Mouse (Mus musculus) midbrain, postnatal 0 days (tissue): ENCODE data around the gene Olfr16. TPM values are rescaled to one million over a fixed set of nuclear protein-coding genes. Genes with fewer than 3 reads are reported as not detected.

Source experiments
- ATAC-seq: fragments of 200-750 bp; cut with Nextera tagmentation; 2 replicates; pipeline ENCODE4 v1.8.0; 2017; ENCODE audit warnings: moderate number of reproducible peaks, mild to moderate bottlenecking, moderate TSS enrichment, moderate library complexity; ENCODE audit not compliant: low FRiP score
- DNase-seq: peaks from one replicate; pipeline ENCODE4 v3.0.0-alpha.2; 2015; ENCODE audit warnings: low spot score
- H3K27ac ChIP-seq: fragments of 300-500 bp; sonication (generic); 2 replicates; pipeline ENCODE4 v1.5.1; 2014; ENCODE audit warnings: low read depth, mild to moderate bottlenecking, low read length, mixed read lengths
- H3K27me3 ChIP-seq: fragments of 300-500 bp; sonication (generic); 2 replicates; pipeline ENCODE4 v1.6.1; 2014; ENCODE audit warnings: low read length, control low read depth, mixed read lengths; ENCODE audit not compliant: insufficient read depth
- H3K36me3 ChIP-seq: fragments of 300-500 bp; sonication (generic); 2 replicates; pipeline ENCODE4 v1.6.1; 2014; ENCODE audit warnings: low read length, control low read depth, mixed read lengths; ENCODE audit not compliant: insufficient read depth
- H3K4me1 ChIP-seq: fragments of 300-500 bp; sonication (generic); 2 replicates; pipeline ENCODE4 v1.6.1; 2014; ENCODE audit warnings: mild to moderate bottlenecking, control low read depth, antibody characterized with exemption, low read length, mixed read lengths; ENCODE audit not compliant: insufficient read depth
- H3K4me2 ChIP-seq: fragments of 300-500 bp; sonication (generic); 2 replicates; pipeline ENCODE4 v1.6.1; 2014; ENCODE audit warnings: low read depth, mild to moderate bottlenecking, low read length, mixed read lengths; ENCODE audit not compliant: poor library complexity, severe bottlenecking
- H3K4me3 ChIP-seq: fragments of 300-500 bp; sonication (generic); 2 replicates; pipeline ENCODE4 v1.5.1; 2014; ENCODE audit warnings: low read depth, mild to moderate bottlenecking, low read length, moderate library complexity
- H3K9ac ChIP-seq: fragments of 300-500 bp; sonication (generic); replicated peaks from 2 replicates; pipeline ENCODE4 v1.6.1; 2014; ENCODE audit warnings: mild to moderate bottlenecking, low read length, moderate library complexity, mixed read lengths; ENCODE audit not compliant: poor library complexity, severe bottlenecking
- H3K9me3 ChIP-seq: fragments of 300-500 bp; sonication (generic); 2 replicates; pipeline ENCODE4 v1.6.1; 2016; ENCODE audit warnings: low read length, control low read depth
- CTCF ChIP-seq: IDR thresholded peaks from 2 replicates; pipeline ENCODE4 v1.5.1; 2016; ENCODE audit warnings: antibody characterized with exemption, mild to moderate bottlenecking
- whole genome bisulfite sequencing: fragments of 180-500 bp; shearing (Covaris S2); extraction: QIAGEN DNeasy Blood & Tissue Kit; methylation state at CpG from one replicate; pipeline ENCODE4 v1.1.7; 2014; 5-methylcytosine and 5-hydroxymethylcytosine counted together
- polyA plus RNA-seq: library from polyadenylated mRNA; unstranded; fragments of >200 nt; fragmentation: Nextera tagmentation; extraction: Ambion mirVana; gene quantifications from 2 replicates; pipeline ENCODE4 v1.2.1, GENCODE M21; 2015
- total RNA-seq: library from RNA; depleted of rRNA; stranded (reverse); fragments of >200 nt; gene quantifications from 2 replicates; pipeline ENCODE4 v1.2.3, GENCODE M21; 2014; rRNA removed

Olfr16 gene
- total RNA-seq: not detected in 2 replicates
- polyA plus RNA-seq: not detected in 2 replicates

DNA sequence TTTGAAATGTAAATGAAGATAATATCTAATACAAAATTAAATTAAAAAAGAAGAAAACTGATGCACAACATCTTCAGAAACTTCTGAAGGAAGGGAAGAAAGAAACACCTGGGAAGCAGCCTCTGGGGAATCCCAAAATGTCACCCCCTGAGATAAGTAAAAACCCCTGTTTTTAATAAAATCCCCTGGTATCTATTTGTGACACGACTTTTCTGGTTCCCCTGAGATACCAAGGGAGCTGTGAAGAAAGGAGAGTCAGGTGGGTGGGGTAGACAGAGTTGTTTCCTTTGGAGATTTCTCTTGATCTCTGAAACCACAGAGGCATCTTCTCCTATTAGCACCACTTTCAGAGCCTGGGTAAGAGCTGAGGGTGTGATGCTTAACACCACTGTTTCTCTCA lies at the start of gene Olfr16:
Gene Olfr16, plus strand, starts transcription at position 250 of the 400 bp plus-strand sequence.
- WGBS: 42% methylated on average over 1 of the region's 1 CpGs
- Histone ChIP-seq H3K4me1 (no peaks in the 10 kb centered on the region), H3K27ac (no peak within 1 kb of the TSS), H3K4me3 (no peak within 1 kb of the TSS), H3K9ac (no peak within 1 kb of the TSS), H3K36me3 (no peaks in the 10 kb centered on the region), H3K9me3 (no peaks in the 10 kb centered on the region), H3K27me3 (no peaks in the 10 kb centered on the region), H3K4me2 (no peak within 1 kb of the TSS)
- no peak for TF ChIP-seq CTCF
- no peak for ATAC-seq
- no peak for DNase-seq

DNA sequence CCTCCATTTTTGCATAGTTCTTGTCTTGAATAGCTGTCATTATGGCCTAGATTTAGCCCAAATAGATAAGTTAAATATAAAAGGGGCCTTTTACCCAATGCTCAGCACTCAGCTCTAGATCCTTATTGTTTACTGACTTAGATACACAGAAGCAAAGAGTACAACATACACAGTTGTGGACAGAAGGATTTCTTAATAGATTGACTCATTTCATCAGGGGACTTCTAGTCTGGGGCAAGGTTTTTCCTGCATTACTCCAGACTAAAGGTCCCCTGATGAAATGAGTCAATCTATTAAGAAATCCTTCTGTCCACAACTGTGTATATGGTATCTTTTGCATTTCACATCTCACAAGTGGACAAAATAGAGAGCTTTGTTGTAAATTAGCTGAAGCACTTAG lies 46.9 kb upstream of the Olfr16 start:
- no peak overlapping the region for H3K27ac ChIP-seq
- no peaks in the 10 kb centered on the region for H3K36me3 ChIP-seq
- no peak overlapping the region for H3K4me2 ChIP-seq
- H3K9me3 ChIP-seq: no peaks in the 10 kb centered on the region
- no peak for ATAC-seq
- H3K9ac ChIP-seq: no peak overlapping the region
- H3K27me3 ChIP-seq: no peaks in the 10 kb centered on the region
- no peak for TF ChIP-seq CTCF
- DNase-seq: no peak
- no peaks in the 10 kb centered on the region for H3K4me1 ChIP-seq
- no peak overlapping the region for H3K4me3 ChIP-seq

DNA sequence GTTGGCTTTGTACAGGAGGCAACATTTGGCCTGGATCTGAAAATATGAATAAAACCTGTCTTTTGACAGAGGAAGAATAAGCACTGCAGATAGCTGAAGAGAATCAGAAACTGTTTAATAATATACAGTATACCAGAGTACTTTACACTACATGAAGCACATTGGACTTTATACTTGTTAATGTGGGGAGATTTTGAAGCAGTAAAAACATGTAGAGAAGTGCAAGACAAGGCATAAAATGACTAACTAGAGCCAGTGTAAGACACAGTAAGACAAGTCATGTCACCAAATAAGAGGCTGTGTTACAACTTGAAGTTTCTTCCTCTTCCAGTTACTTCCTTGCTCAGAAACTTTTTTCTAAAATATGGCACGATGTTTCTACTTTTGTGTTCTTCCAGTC lies 33.1 kb upstream of the Olfr16 start:
- H3K9me3 ChIP-seq: no peaks in the 10 kb centered on the region
- no peak for ATAC-seq
- no peak for TF ChIP-seq CTCF
- no peaks in the 10 kb centered on the region for H3K36me3 ChIP-seq
- WGBS: 91% methylated on average over 1 of the region's 1 CpGs
- H3K4me3 ChIP-seq: no peak overlapping the region
- DNase-seq: no peak
- H3K9ac ChIP-seq: no peak overlapping the region
- H3K27ac ChIP-seq: no peak overlapping the region
- H3K27me3 ChIP-seq: no peaks in the 10 kb centered on the region
- no peaks in the 10 kb centered on the region for H3K4me1 ChIP-seq
- H3K4me2 ChIP-seq: no peak overlapping the region

DNA sequence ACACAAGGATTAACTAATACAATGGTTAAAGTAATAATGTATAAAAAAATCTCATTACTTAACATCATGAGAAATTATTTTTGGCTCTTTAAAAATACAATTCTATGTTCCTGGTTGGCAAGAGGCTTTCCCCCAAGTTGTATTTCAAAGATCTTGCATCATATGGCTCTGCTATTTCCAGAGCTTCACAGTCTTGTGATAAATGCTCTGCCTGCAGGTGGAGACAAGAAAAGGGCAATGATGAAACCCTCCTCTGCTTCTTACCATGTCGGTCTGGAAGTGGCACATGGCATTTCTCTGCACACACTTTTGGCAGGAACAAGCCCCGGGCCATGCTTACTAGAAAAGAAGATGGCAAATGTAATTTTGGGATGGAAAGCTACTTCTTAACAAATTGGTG lies 31.8 kb upstream of the Olfr16 start:
- Histone ChIP-seq H3K27ac (no peak overlapping the region), H3K4me1 (no peaks in the 10 kb centered on the region), H3K36me3 (no peaks in the 10 kb centered on the region), H3K4me3 (no peak overlapping the region), H3K9me3 (no peaks in the 10 kb centered on the region), H3K4me2 (no peak overlapping the region), H3K9ac (no peak overlapping the region), H3K27me3 (no peaks in the 10 kb centered on the region)
- ATAC-seq (no peak), DNase-seq (no peak)
- TF ChIP-seq CTCF: no peak
- WGBS: 86% methylated on average over 2 of the region's 2 CpGs

DNA sequence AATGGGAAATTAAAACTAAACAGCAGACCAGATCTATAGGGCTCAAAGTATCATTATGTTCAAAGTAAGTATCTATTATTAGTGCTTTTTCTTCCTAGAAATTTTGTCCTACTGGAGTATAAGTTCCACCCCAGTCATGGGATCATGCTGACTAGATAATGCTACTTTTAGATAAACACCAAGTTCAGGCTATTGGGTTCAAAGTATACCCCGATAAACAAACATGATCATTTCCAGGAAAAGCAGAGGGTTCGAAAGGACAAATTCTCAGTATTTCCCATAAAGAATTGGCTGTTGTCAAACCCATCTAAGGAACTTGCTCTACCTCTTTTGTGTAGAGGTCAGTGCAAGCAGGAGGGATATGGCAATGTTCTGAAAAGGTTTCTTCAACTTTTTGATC lies 18.0 kb upstream of the Olfr16 start:
- Histone ChIP-seq H3K27ac (no peak overlapping the region), H3K36me3 (no peaks in the 10 kb centered on the region), H3K4me3 (no peak overlapping the region), H3K27me3 (no peaks in the 10 kb centered on the region), H3K4me1 (no peaks in the 10 kb centered on the region), H3K9ac (no peak overlapping the region), H3K9me3 (no peaks in the 10 kb centered on the region), H3K4me2 (no peak overlapping the region)
- no peak for DNase-seq
- WGBS: 94% methylated on average over 2 of the region's 2 CpGs
- no peak for TF ChIP-seq CTCF
- ATAC-seq: no peak

DNA sequence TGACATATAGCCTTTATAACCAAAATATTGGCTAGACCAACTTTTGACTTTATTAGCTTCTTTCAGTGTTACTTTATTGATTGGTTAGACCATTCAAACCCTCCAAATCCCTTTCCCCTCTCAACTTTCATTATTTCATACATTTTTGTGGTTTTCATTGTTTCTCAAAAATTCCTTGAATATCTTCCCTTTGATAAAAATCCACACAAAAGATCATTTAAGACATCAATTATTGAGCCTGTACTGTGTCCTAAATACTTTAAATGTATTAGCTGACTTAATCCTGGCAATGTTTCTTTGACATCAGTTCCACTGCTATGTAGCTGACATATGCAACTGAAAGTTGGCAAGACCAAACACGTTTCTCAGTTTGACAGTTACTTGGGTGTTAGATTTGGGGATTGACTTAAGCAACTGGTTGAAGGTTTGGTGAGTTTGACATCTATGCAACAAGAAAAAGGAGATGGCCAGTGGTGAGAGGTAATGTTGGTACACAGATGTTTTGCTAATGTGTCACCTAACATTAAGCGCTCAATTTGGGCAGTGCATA lies 1.0 kb downstream of the Olfr16 start:
- no peak for TF ChIP-seq CTCF
- Histone ChIP-seq H3K27ac (no peak overlapping the region), H3K4me1 (no peaks in the 10 kb centered on the region), H3K4me3 (no peak overlapping the region), H3K9ac (no peak overlapping the region), H3K9me3 (no peaks in the 10 kb centered on the region), H3K36me3 (no peaks in the 10 kb centered on the region), H3K27me3 (no peaks in the 10 kb centered on the region), H3K4me2 (no peak overlapping the region)
- no peak for DNase-seq
- ATAC-seq: no peak
- WGBS: 70% methylated on average over 2 of the region's 2 CpGs
